Mouse (Mus musculus) testis, adult 2 months (tissue): ENCODE measurements at regions not wholly inside any gene's neighbourhood (a gene's known extent, or its start where the extent isn't known, plus 50 kb on each side); places are given as distances from the start of the nearest gene placed in this dataset.

Experiments
- H3K27ac ChIP-seq: fragments of 200-500 bp; 2 replicates; pipeline ENCODE4 v1.5.1; 2012; ENCODE audit warnings: low read depth, low read length; ENCODE audit not compliant: control insufficient read depth, insufficient read depth
- H3K27me3 ChIP-seq: fragments of 200-500 bp; 2 replicates; pipeline ENCODE4 v1.6.1; 2012; ENCODE audit warnings: mild to moderate bottlenecking, low read length, moderate library complexity; ENCODE audit not compliant: control insufficient read depth, insufficient read depth
- H3K36me3 ChIP-seq: fragments of 200-500 bp; 2 replicates; pipeline ENCODE4 v1.6.1; 2012; ENCODE audit warnings: mild to moderate bottlenecking, low read length; ENCODE audit not compliant: control insufficient read depth, insufficient read depth
- H3K4me1 ChIP-seq: fragments of 200-500 bp; 2 replicates; pipeline ENCODE4 v1.6.1; 2012; ENCODE audit warnings: low read length; ENCODE audit not compliant: control insufficient read depth, insufficient read depth
- H3K4me3 ChIP-seq: fragments of 200-500 bp; 2 replicates; pipeline ENCODE4 v1.5.1; 2012; ENCODE audit warnings: low read depth, mild to moderate bottlenecking, low read length, moderate library complexity, mixed read lengths; ENCODE audit not compliant: control insufficient read depth
- CTCF ChIP-seq: fragments of 200-500 bp; IDR thresholded peaks from 2 replicates; pipeline ENCODE4 v1.5.1; 2012; ENCODE audit warnings: low read depth, mild to moderate bottlenecking, inconsistent platforms, low read length, moderate library complexity; ENCODE audit not compliant: control insufficient read depth, insufficient read depth, insufficient replicate concordance
- POLR2A ChIP-seq: fragments of 200-500 bp; IDR thresholded peaks from 2 replicates; pipeline ENCODE4 v1.6.1; 2012; ENCODE audit warnings: low read depth, mild to moderate bottlenecking, inconsistent platforms, low read length, moderate library complexity; ENCODE audit not compliant: control insufficient read depth

- TF ChIP-seq CTCF, result no peak
- no peak for TF ChIP-seq POLR2A
- Histone ChIP-seq H3K4me3 (no peak overlapping the region), H3K4me1 (no peaks in the 10 kb centered on the region), H3K27ac (no peak overlapping the region), H3K27me3 (no peaks in the 10 kb centered on the region), H3K36me3 (no peaks in the 10 kb centered on the region)
These were observed 230.1 kb upstream of the Arrdc3 start for GRCm38 (mm10) chr13:80652967-80653539.

GRCm38 (mm10) chr13:80666186-80666713, 216.9 kb upstream of the Arrdc3 start:
- no peak for TF ChIP-seq POLR2A
- TF ChIP-seq CTCF, result no peak
- Histone ChIP-seq H3K27me3 (no peaks in the 10 kb centered on the region), H3K4me3 (no peak overlapping the region), H3K4me1 (no peaks in the 10 kb centered on the region), H3K27ac (no peak overlapping the region), H3K36me3 (no peaks in the 10 kb centered on the region)

GRCm38 (mm10) chr13:80689871-80690270, 193.3 kb upstream of the Arrdc3 start:
- Histone ChIP-seq H3K4me3 (no peak overlapping the region), H3K27ac (no peak overlapping the region), H3K27me3 (no peaks in the 10 kb centered on the region), H3K4me1 (no peaks in the 10 kb centered on the region), H3K36me3 (no peaks in the 10 kb centered on the region)
- TF ChIP-seq CTCF (no peak), POLR2A (no peak)

- Histone ChIP-seq H3K36me3 (no peaks in the 10 kb centered on the region), H3K27ac (no peak overlapping the region), H3K4me1 (no peaks in the 10 kb centered on the region), H3K27me3 (no peaks in the 10 kb centered on the region), H3K4me3 (no peak overlapping the region)
- TF ChIP-seq POLR2A (no peak), CTCF (no peak)
These were observed 192.4 kb upstream of the Arrdc3 start for GRCm38 (mm10) chr13:80690654-80691386.

GRCm38 (mm10) chr13:80695549-80696150, 187.5 kb upstream of the Arrdc3 start:
- no peaks in the 10 kb centered on the region for H3K4me1 ChIP-seq
- TF ChIP-seq POLR2A, result no peak
- no peak for TF ChIP-seq CTCF
- no peak overlapping the region for H3K27ac ChIP-seq
- H3K4me3 ChIP-seq, result no peak overlapping the region
- no peaks in the 10 kb centered on the region for H3K36me3 ChIP-seq
- H3K27me3 ChIP-seq, result no peaks in the 10 kb centered on the region

- H3K27me3 ChIP-seq, result no peaks in the 10 kb centered on the region
- H3K4me3 ChIP-seq, result no peak overlapping the region
- H3K27ac ChIP-seq, result no peak overlapping the region
- H3K36me3 ChIP-seq, result no peaks in the 10 kb centered on the region
- H3K4me1 ChIP-seq, result no peaks in the 10 kb centered on the region
- TF ChIP-seq CTCF, result no peak
- no peak for TF ChIP-seq POLR2A
These were observed 173.5 kb upstream of the Arrdc3 start for GRCm38 (mm10) chr13:80709531-80710306.

GRCm38 (mm10) chr13:80719313-80719712, 163.9 kb upstream of the Arrdc3 start:
- no peaks in the 10 kb centered on the region for H3K36me3 ChIP-seq
- TF ChIP-seq CTCF, result no peak
- TF ChIP-seq POLR2A, result no peak
- no peak overlapping the region for H3K27ac ChIP-seq
- no peaks in the 10 kb centered on the region for H3K4me1 ChIP-seq
- no peak overlapping the region for H3K4me3 ChIP-seq
- no peaks in the 10 kb centered on the region for H3K27me3 ChIP-seq
